Comparison of ENCODE assay signal across 8 mouse cellular contexts in genomic region chr17:63501091-63501490, GRCm38 (mm10). TPM values are rescaled to one million over a fixed set of nuclear protein-coding genes. Genes with fewer than 3 reads are reported as not detected.
DNase-seq lines count a peak whose midpoint lies in the region; ATAC-seq and TF ChIP-seq lines count a peak whose summit lies in the region.

No protein-coding gene starts in this region.

- peak in 1 of 2 experiments; percentile 41; a peak in 1 of 4 replicates for TF ChIP-seq EP300 in MEL (IDR thresholded peaks at IDR 0.05; ENCODE audit: low read depth in 1 of 2, low read length in 2 of 2)

- TF ChIP-seq POLR2A in MEL (IDR thresholded peaks at IDR 0.05; ENCODE audit: control insufficient read depth in 1 of 2, insufficient read depth in 1 of 2, low read depth in 1 of 2, low read length in 2 of 2, poor library complexity in 1 of 2) = no peak

- ATAC-seq in heart, embryonic 15.5 days (replicated peaks; ENCODE audit: insufficient number of reproducible peaks, insufficient read depth, low FRiP score, low read depth) = no peak
- no peak for ATAC-seq in hindbrain, embryonic 13.5 days (ENCODE audit: low FRiP score)
- no peak for ATAC-seq in midbrain, embryonic 11.5 days (ENCODE audit: low FRiP score)

- peak overlapping the region; percentile 82; the same call in 1 of the 2 replicates for H3K4me3 ChIP-seq in heart, embryonic 15.5 days
- peak overlapping the region; percentile 61 to 62 for H3K4me3 ChIP-seq in MEL (ENCODE audit: control insufficient read depth in 1 of 2, insufficient read depth in 1 of 2, low read depth in 2 of 2, low read length in 2 of 2)
- H3K4me3 ChIP-seq in hindbrain, embryonic 13.5 days = peak overlapping the region; percentile 92
- peak overlapping the region; percentile 90; the same call in 1 of the 2 replicates for H3K4me3 ChIP-seq in midbrain, embryonic 11.5 days (ENCODE audit: low read depth, low read length)

- 91% methylated on average over 6 of the region's 6 CpGs for WGBS in heart, embryonic 15.5 days
- 94% methylated on average over 6 of the region's 6 CpGs for WGBS in hindbrain, embryonic 13.5 days
- WGBS in midbrain, embryonic 11.5 days = 92% methylated on average over 6 of the region's 6 CpGs

- DNase-seq in heart, postnatal 4 days = no peak
- DNase-seq in MEL (ENCODE audit: low read depth, low spot score) = peak; percentile 73
- no peak for DNase-seq in midbrain, embryonic 11.5 days (ENCODE audit: low spot score, missing footprints)
- DNase-seq in MN1 (ENCODE audit: low spot score) = no peak
- DNase-seq in layer of hippocampus, adult 11-12 months (ENCODE audit: low spot score) = no peak
- no peak for DNase-seq in kidney, adult 11 months

- H3K27ac ChIP-seq in heart, embryonic 15.5 days = peak overlapping the region; percentile 99
- H3K27ac ChIP-seq in MEL (ENCODE audit: control insufficient read depth, low read depth, low read length) = peak overlapping the region; percentile 94
- peak overlapping the region; percentile 99; the same call in 1 of the 2 replicates for H3K27ac ChIP-seq in hindbrain, embryonic 13.5 days
- no peak overlapping the region for H3K27ac ChIP-seq in midbrain, embryonic 11.5 days (ENCODE audit: low read depth, low read length)

- H3K9me3 ChIP-seq in heart, embryonic 15.5 days (replicated peaks) = no peaks in the 10 kb centered on the region
- no peaks in the 10 kb centered on the region for H3K9me3 ChIP-seq in MEL (replicated peaks; ENCODE audit: insufficient read depth, low read length)
- H3K9me3 ChIP-seq in hindbrain, embryonic 13.5 days = no peaks in the 10 kb centered on the region
- no peaks in the 10 kb centered on the region for H3K9me3 ChIP-seq in midbrain, embryonic 11.5 days (ENCODE audit: control insufficient read depth, low read length)

- no peaks in the 10 kb centered on the region for H3K27me3 ChIP-seq in heart, embryonic 15.5 days
- H3K27me3 ChIP-seq in MEL (ENCODE audit: control insufficient read depth in 1 of 2, insufficient read depth in 2 of 2, low read length in 2 of 2) = no peaks in the 10 kb centered on the region
- no peaks in the 10 kb centered on the region for H3K27me3 ChIP-seq in hindbrain, embryonic 13.5 days
- H3K27me3 ChIP-seq in midbrain, embryonic 11.5 days (ENCODE audit: control insufficient read depth, insufficient read depth, low read length) = no peaks in the 10 kb centered on the region

- no peak for TF ChIP-seq RAD21 in MEL (IDR thresholded peaks at IDR 0.05; ENCODE audit: low read depth, low read length)

- peak overlapping the region; percentile 80 for H3K4me2 ChIP-seq in heart, embryonic 15.5 days
- H3K4me2 ChIP-seq in hindbrain, embryonic 13.5 days = peak overlapping the region; percentile 71
- H3K4me2 ChIP-seq in midbrain, embryonic 11.5 days = no peak overlapping the region; the same call in 1 of the 2 replicates

- no peak overlapping the region for H3K9ac ChIP-seq in heart, embryonic 15.5 days
- H3K9ac ChIP-seq in MEL (ENCODE audit: control insufficient read depth, low read depth, low read length, poor library complexity, severe bottlenecking) = peak overlapping the region; percentile 100
- H3K9ac ChIP-seq in hindbrain, embryonic 13.5 days = no peak overlapping the region
- H3K9ac ChIP-seq in midbrain, embryonic 11.5 days (ENCODE audit: low read length) = no peak overlapping the region

- H3K4me1 ChIP-seq in heart, embryonic 15.5 days (replicated peaks) = peaks cover 27% of the 10 kb centered on the region
- peaks cover 10 to 14% of the 10 kb centered on the region in 2 experiments for H3K4me1 ChIP-seq in MEL (ENCODE audit: control insufficient read depth in 1 of 2, insufficient read depth in 2 of 2, low read length in 2 of 2)
- peaks cover 32% of the 10 kb centered on the region for H3K4me1 ChIP-seq in hindbrain, embryonic 13.5 days (replicated peaks)
- H3K4me1 ChIP-seq in midbrain, embryonic 11.5 days (ENCODE audit: control insufficient read depth, insufficient read depth, low read length) = peaks cover 17% of the 10 kb centered on the region

- peaks cover 36% of the 10 kb centered on the region for H3K79me2 ChIP-seq in MEL (ENCODE audit: control insufficient read depth, insufficient read depth, low read length, poor library complexity)

- TF ChIP-seq CTCF in MEL (IDR thresholded peaks at IDR 0.05 in 2 of 3, conservative IDR thresholded peaks at IDR 0.05 in 1 of 3; ENCODE audit: control insufficient read depth in 1 of 3, insufficient read depth in 1 of 3, low read depth in 2 of 3, low read length in 3 of 3, poor library complexity in 1 of 3, severe bottlenecking in 1 of 3) = no peak

- H3K36me3 ChIP-seq in heart, embryonic 15.5 days = no peaks in the 10 kb centered on the region
- H3K36me3 ChIP-seq in MEL (ENCODE audit: control insufficient read depth in 1 of 2, insufficient read depth in 2 of 2, low read length in 2 of 2) = peaks cover 0 to 18% of the 10 kb centered on the region in 2 experiments; a peak in 2 of 4 replicates
- no peaks in the 10 kb centered on the region for H3K36me3 ChIP-seq in hindbrain, embryonic 13.5 days
- H3K36me3 ChIP-seq in midbrain, embryonic 11.5 days (ENCODE audit: control insufficient read depth, insufficient read depth, low read length) = no peaks in the 10 kb centered on the region

TF ChIP-seq in MEL, 35 proteins besides CTCF, POLR2A, EP300 and RAD21:
- peak; percentile 59; the same call in 1 of the 2 replicates for TF ChIP-seq ETS1 (IDR thresholded peaks at IDR 0.05; ENCODE audit: low read depth, low read length)
- peak; percentile 68 for TF ChIP-seq GATA1 (IDR thresholded peaks at IDR 0.05; ENCODE audit: low read depth, low read length)
- TF ChIP-seq POLR2AphosphoS2 (IDR thresholded peaks at IDR 0.05; ENCODE audit: low read length) = no peak
- peak; percentile 64 for TF ChIP-seq SIN3A (IDR thresholded peaks at IDR 0.05; ENCODE audit: low read length)
- TF ChIP-seq TAL1 (IDR thresholded peaks at IDR 0.05; ENCODE audit: low read length) = no peak
- no peak for TF ChIP-seq KAT2A (conservative IDR thresholded peaks at IDR 0.05; ENCODE audit: low read depth, low read length)
- 0 out of 2 replicates have a peak, but pooled peaks have one; percentile 16 for TF ChIP-seq ZMIZ1 (IDR thresholded peaks at IDR 0.05; ENCODE audit: low read depth, low read length)
- TF ChIP-seq MAFK (IDR thresholded peaks at IDR 0.05; ENCODE audit: borderline replicate concordance, low read depth, low read length) = peak; percentile 57; the same call in 1 of the 2 replicates

RNA-seq across cellular contexts. Expression of gene Fbxl17, which starts 1.3 kb away (rescaled TPM):
- 11.1 and 11.7 TPM in 2 replicates for polyA plus RNA-seq in heart, embryonic 15.5 days (2015; fragmentation: Nextera tagmentation; extraction: Ambion mirVana)
- 10 to 100 TPM; 35.6 to 37.3 TPM for total RNA-seq in heart, postnatal 4 days (2021)
- 4.4 and 5.0 TPM in 2 replicates for total RNA-seq in MEL (2012; rRNA removed)
- 1 to 10 TPM in 1 of 2 experiments, not detected in 1; 9.7 TPM for polyA plus RNA-seq in MEL (2012; ENCODE audit: insufficient read depth in 1 of 2, insufficient read length in 2 of 2, low read depth in 1 of 2, low replicate concordance in 2 of 2, missing spikeins in 1 of 2)
- polyA plus RNA-seq in hindbrain, embryonic 13.5 days (2015; fragmentation: Nextera tagmentation; extraction: Ambion mirVana) = 12.0 and 17.3 TPM in 2 replicates
- polyA plus RNA-seq in midbrain, embryonic 11.5 days (2014; fragmentation: Nextera tagmentation; extraction: Ambion mirVana) = 15.8 and 16.5 TPM in 2 replicates
